Mouse (Mus musculus): ENCODE measurements around the gene Zfp687.
A peak's percentile ranks its signal among the peaks of the same experiment; 100 is the strongest.
"Not testable (repeated sequence)": the region's sequence is repeated elsewhere in the genome, so short reads cannot be mapped to it uniquely, and the experiment has no call there.

Zfp687 gene

DNA sequence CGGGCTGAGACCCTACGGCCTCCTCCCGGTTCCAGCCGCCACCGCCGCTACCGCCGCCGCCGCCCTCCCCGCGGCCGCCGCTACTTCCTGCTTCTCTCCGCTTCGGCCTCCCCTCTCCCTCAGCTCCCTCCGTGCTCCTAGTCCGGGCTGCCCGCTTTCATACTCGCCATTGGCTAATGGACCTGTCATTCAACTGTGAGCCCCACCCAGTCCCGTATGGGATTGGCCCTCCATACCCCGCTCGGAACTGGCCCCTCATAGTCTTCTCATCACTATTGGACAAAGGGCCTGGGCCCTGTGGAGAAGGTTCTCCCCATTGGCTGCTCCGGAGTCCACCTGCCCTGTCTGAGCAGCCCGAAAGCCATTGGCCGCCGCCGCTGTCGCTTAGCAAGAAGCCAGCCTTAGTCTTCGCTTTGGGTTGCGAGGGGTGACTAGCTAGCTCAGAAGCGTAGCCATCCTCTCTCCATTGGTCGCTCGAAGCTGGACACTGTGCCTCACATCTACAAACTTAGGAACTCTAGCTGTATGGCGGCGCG lies at the start of gene Zfp687:
Gene Zfp687 (minus strand): TSS at position 112 of the 536 bp plus-strand sequence.
- peak; percentile 100 for DNase-seq (ENCODE audit: low spot score)

DNA sequence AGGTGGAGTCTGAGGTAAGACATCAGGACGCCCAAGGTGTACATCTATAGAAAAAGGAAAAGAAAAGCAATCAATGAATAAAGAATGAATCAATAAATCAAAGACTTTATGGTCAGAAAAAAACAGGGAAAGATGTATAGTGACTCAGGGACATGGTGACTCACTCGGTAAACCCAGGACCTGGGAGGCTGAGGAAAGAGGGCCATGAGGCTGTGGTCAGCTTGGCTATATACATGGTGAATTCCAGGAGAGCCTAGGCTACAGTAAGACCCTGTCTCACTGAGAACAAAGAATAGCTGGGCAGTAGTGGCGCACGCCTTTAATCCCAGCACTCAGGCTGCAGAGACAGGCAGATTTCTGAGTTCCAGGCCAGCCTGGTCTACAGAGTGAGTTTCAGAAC lies 48.5 kb upstream of the Zfp687 start:
- DNase-seq (ENCODE audit: low spot score) = no peak

DNA sequence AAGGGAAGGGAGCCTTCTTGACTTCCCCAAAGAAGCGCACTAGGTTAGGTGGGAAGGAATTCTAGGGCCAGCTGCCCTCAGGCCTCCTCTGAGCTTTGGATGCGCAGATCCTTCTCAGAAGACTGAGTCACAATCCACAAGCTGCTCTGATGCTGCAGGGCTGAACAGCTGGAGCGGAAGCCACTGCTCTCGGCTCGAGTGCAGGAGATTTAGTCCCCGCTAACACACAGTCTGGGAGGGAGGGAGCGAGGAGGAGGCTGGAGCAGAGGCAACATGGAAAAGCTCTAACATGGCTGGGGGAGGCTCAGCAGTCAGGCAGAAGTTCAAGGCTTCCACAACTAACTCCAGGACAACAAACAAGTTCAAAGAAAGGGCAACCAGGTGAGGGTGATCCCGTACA lies 42.8 kb upstream of the Zfp687 start:
- no peak for DNase-seq (ENCODE audit: low spot score)

DNA sequence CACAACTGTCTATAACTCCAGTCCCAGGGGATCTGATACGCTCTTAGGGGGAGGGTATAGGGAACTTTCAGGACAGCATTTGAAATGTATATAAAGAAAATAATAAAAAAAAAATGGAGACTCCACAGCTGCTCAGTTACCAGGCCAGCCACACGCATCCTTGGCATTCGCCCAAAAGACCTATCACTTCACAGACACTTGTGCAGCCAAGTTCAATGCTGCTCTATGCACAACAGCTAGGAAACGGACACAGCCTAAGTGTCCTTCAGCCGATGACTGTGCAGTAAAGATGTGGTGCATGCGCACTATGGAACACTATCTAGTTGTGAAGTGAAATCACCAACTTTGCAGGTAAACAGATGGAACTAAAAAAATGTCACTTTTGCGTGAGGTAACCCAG lies 41.0 kb upstream of the Zfp687 start:
- no peak for DNase-seq (ENCODE audit: low spot score)

DNA sequence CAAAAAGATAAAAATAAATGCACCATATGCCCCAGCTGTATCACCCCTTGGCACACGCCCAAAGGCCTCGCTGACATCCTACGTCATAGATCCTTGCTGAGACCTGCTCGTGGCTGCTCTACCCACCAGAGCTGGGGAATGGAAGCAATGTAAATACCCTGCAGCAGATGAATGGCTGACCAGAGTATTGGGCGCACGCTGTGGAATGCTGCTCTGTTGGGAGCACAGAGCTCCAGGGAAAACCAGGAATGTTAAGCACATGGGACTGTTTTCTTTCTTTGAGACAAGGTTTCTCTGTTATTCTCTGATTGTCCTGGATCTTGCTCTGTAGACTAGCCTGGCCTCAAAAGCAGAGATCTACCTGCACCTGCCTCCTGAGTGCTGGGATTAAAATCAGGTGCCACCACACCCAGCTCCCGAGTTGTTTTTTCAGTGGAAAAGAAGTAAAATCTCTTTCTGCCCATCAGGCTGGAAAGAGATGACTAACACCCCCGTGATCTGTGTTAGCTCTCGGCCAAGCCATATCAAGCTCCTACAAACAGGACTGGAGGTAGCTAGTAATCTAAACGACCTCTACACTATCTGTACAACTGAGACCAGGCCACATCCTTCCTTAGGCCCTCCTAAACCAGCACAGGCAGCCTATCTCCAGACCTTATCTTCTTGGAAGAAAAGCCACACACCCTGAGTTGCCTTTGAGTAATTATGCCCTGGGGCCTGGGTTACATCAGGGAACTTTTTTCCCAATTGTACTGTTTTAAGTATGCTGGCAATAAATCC lies 39.4 kb upstream of the Zfp687 start:
- no peak for DNase-seq (ENCODE audit: low spot score)

DNA sequence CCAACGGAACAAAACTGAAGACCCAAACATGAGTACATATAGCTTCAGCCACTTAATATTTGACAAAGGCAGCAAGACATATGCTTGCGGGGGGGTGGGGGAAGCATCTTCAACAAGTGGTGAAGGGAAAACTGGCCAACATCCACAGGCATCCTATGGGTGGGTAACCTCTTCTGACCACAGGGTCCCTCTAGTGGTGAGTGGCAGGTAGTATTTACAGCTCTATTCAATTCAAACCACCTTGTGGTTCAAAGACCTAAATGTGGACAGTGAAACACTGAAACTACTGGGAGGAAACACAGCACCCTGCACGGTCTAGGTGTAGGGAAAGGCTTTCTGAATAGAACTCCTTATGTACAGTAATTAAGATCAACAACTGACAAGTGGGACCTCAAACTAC lies 38.5 kb upstream of the Zfp687 start:
- DNase-seq (ENCODE audit: low spot score) = peak; percentile 51

DNA sequence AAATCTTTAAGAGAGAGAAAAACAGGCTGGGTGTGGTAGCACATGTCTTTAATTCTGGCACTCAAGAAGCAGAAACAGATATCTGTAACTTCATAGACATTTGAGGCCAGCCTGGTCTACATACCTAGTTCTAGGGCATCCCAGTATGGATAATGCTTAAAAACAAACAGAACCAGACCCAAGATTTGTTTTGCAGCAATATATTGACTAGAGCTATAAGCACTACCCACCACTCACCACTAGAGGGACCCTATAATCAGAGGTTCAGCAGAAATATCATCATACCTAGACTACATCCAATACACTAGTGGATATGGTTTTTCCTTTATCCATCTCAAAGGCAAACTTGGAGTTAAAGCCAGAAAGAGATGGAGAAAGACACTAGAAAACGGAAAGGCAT lies 37.7 kb upstream of the Zfp687 start:
- peak; percentile 63 for DNase-seq (ENCODE audit: low spot score)

DNA sequence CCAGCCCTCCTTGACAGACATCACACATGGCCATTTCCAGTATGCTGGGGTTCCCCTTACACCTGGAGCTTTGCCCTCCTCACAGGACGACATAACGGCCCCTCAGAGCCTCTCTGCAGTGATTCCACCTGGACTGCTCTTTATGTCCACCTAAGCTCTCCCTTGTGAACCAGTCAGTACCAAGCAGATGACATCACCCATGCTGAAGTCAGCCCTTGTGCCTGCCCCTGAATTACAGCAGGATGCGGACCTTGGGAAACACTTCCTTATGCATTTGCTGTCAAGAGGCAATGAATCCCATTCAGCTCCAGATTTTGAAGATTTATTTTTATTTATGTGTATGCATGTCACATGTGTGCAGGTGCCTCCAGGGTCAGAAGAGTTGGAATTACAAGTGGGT lies 32.7 kb upstream of the Zfp687 start:
- no peak for DNase-seq (ENCODE audit: low spot score)

DNA sequence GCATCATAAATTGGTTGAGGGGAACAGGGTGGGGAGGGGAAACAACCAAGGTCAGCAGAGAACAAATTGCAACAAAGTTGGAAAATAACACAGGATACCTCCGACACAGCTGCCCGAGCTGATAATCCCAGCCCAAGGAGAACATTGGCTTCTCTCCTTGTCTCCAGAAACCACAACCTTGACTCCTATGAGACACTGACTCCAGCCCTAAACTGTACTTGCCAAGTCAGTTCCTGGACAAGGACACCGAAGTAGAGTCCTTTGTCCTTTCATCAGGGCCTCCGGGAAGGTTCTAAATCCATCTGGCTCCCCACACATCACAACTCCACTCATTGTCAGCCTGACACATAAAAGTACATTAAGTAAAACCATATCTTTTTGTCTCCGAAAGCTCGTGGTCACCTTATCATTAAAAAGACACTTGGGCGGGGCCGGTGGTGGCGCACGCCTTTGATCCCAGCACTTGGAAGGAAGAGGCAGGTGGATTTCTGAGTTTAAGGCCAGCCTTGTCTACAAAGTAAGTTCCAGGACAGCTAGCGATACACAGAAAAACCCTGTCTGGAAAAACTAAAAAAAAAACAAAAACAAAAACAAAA lies 31.3 kb upstream of the Zfp687 start:
- no peak for DNase-seq (ENCODE audit: low spot score)

DNA sequence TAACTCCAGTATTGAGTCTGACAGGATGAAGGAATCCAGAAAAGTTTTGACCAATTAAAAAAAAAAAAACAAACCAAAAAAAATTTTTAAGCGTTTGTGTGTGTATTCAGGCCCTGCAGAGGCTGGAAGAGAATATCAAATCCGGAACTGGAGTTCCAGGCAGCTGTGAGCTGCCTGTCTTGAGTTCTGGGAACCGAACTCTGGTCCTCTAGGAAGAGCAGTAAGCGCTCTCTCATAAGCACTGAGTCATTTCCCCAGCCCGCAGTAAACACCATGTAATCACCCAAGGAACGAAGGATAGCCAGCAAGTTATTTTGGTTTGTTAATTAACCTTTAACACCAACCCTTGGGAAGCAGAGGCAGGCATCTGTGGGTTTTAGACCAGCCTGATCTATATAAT lies 28.0 kb upstream of the Zfp687 start:
- no peak for DNase-seq (ENCODE audit: low spot score)

DNA sequence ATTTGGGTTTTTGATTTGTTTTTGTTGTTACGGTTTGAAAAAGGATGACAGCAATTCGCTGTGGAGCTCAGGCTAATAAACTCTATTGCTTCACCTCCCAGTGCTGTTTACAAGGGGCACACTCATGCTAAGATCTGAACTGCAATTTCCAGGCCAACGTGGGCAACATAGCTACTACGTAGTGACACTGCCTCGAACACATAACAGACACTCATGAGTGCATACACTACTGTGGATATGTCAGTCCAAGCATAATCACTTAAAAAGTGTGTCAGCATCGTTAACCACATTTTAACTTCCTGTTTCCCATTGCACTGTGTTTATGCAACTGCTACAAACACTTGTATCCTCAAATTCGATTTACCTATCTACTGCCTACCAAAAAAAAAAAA lies 27.6 kb upstream of the Zfp687 start:
- no peak for DNase-seq (ENCODE audit: low spot score)

DNA sequence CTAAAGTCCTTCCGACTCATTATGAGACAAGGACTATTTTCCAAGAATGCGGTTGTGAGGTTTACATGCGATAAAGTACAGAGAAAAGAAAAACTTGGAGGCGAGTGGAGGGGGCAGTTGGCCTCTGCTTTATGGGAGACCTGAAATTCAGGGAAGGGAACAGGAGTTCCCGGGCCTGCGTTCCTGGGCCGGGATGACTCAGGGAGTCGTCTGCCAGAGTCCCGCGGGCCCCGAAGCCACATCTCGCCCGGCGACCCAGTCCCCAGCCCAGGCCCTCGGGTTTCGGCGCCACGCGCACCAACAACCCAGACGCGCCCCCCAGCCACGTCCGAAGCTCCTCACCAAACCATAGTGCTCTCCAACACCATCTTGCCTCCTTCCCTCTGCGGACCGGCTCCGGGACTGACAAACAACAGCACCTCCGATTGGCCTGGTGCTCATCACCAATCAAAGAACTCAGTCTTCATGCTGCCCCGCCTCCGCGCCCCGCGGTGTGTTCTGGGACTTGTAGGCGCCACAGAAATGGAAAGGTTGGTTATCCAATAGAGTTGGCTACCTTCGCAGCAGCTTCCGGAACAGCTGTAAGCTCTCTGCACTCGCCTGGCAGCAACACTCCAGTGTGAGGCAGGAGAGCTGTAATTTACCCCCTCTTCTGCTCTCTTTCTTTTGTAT lies 27.1 kb upstream of the Zfp687 start, which contains the start of gene Psmd4:
Gene Psmd4 (minus strand): TSS at position 449 of the 672 bp plus-strand sequence.
- DNase-seq (ENCODE audit: low spot score) = peak; percentile 99

DNA sequence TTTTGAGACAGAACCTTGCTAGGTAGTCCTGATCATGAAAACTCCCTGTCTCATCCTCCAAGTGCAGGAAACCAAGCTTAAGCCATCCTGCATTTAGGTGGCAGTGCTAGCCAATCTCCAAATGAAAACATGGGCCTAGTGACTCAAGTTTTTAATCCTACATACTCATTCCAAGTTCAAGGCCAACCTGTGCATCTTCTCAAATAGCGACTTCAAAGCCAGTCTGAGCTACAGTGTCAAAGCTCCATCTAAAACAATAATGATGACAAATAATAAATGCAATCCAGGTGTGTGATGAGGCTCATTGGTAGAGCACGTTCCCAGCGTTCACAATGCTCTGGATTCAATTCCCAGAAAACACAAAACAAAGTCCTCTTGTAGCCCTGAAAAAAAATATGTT lies 26.4 kb upstream of the Zfp687 start:
- no peak for DNase-seq (ENCODE audit: low spot score)

DNA sequence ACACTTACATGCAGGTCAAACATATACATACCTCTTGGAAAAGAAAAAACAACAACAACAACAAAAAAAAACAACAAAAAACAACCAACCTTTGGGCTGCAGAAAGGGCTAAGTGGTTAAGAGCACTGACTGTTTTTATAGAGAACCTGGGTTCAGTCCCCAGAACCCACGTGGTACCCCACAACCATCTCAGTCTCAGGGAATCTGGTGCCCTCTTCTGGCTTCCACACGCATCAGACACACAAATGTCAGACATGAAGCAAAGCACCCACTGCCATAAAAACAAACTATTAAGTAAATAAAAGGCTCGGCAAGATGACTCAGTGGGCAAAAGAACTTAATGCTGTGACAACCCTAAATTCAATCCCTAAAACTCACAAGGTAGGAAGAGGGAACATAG lies 14.7 kb upstream of the Zfp687 start:
- DNase-seq (ENCODE audit: low spot score) = no peak

DNA sequence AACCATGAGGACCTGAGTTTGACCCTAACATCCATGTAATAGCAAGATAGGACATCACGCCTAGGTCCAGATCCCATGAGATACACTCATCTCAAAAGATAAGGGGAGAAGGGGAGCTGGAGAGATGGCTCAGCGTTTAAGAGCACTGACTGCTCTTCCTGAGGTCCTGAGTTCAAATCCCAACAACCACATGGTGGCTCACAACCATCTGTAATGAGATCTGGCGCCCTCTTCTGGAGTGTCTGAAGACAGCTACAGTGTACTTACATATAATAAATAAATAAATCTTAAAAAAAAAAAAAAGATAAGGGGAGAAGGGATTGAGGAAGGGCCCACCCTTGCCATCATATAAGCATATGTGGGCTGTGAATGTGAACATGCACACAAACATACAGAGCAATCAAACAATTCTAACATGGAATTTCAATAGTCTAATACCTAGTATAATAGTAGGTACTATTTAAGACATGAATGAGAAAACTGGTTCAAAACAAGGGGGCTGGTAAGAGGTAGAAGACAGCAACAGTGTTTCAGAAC lies 14.1 kb upstream of the Zfp687 start:
- not testable (repeated sequence) for DNase-seq (ENCODE audit: low spot score)

DNA sequence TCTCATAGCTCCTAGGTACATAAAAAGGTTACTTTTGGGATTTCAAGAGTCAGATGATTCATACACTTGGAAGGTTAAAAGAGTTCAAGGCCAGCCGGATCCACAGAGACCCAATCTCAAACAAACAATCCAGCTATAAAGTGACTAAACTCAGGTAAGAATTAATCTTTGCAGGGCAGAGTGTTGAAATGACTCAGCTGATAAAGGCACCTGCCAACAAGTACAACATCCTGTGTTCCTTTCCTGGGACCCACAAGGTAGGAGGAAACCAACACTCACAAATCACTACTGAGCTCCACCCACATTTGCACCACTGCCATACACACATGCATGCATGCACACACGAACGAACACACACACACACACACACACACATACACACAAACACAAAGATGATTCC lies 13.4 kb upstream of the Zfp687 start:
- peak; percentile 14 for DNase-seq (ENCODE audit: low spot score)

DNA sequence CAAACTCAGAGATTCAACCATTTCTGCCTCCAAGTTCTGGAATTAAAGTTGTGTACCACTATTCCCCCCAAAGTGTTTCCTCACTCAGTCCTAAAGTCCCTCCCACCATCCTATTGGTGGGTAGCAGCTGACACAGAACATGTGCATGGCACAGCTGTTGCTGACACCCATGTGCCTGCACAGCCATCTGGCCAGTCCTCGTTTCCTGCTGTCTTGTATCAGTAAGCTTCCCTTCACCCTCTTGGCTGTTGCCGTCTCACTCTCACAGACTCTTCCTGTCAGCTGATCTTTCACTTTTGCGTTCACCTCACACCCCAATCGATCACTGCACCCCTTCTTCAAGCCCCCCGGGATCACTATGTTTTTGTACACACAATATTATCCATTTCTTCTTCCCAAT lies 12.5 kb upstream of the Zfp687 start:
- DNase-seq (ENCODE audit: low spot score) = peak; percentile 9

DNA sequence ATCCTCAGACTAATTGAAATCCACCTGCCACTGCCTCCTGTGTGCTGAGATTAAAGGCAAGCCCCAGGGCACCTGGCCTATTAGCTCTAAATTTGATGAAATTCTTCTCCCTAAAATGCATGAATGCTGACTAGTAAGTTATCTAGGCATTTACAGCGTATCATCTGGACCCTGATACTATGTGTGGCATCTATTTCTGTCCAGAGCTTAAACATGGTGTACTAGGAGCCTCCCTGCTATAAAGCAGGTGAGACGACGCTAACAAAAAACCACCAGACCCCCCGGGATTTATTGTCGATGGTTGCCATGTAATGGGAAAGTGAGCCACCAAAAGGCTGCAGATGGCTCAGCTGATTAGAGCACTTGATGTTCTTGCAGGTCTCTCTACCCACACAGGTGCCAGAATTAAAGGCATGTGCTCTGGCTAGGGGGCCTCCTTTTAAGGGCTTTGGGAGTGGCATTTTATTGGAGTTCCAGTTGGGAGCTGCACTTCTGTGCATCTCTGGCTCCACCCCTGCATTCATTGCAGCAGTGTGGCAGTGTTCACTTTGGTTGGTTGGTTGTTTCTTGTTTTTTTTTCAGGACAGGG lies 11.9 kb upstream of the Zfp687 start:
- DNase-seq (ENCODE audit: low spot score) = no peak

DNA sequence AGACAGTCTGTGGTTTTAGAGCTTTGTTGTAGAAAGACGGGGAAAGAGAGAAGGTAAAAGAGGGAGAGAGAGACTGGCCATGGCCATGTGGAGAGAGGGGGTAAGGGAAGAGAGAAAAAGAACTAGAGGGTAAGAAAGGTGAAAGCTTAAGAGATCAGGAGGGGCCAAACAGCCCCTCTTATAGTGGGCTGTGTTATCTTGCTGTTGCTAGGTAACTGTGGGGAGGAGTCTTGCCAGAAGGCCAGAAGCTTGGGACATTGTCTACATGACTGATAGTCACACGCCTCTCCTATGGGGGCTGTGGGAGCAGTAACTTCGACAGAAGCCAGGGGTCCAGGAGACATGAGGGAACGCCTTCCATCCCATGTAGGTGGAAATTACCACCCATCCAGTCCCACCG lies 10.0 kb upstream of the Zfp687 start:
- no peak for DNase-seq (ENCODE audit: low spot score)

DNA sequence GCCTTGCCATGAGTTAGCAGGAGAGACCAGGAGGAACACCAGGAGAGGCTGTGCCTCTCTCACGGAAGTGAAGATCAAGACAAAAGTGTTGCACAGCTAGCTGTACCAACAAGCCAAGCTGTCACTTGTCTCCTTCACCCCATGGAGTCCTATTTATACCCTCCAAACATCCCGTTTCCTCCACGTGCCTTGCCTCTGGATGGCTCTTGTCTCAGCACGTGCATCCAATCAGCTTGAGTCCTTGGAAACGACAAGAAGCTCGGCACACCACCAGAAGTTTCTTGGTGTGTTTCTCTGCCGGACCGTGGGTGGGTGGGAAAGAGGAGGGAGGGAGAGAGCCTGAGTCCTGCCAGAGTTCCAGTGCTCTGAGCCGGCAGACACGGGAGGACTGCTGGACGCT lies 9.3 kb upstream of the Zfp687 start:
- peak; percentile 74 for DNase-seq (ENCODE audit: low spot score)

DNA sequence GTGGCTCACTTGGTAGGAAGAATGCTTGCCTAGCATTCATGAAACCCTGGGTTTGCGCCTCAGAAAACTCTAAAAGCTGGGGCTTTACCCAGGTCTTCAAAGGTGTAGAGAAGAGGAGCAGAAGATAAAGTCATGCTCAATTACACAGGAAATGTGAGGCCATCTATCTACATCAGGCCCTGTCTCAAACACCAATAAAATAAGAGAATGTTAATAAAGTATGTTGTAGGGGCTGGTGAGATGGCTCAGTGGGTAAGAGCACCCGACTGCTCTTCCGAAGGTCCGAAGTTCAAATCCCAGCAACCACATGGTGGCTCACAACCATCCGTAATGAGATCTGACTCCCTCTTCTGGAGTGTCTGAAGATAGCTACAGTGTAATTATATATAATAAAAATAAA lies 5.7 kb upstream of the Zfp687 start:
- not testable (repeated sequence) for DNase-seq (ENCODE audit: low spot score)

DNA sequence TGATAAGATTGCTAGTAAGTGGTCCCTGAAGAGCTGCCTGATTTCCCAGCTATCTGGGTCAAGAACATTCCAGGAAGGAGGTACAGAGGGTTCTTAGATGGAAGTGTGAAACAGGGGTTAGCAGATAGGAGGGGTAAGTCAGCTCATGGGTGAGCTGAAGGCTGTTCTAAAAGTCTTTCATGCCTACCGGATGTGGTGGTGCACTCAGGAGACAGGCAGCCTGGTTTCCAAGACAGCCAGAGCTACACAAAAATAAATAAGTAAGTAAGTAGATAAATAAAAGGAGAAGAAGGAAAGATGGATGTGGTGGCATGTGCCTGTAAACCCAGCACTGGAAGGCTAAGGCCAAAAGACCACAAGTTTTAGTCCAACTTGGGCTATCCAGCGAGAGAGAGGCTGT lies 3.5 kb upstream of the Zfp687 start:
- peak; percentile 7 for DNase-seq (ENCODE audit: low spot score)

Data from lung, postnatal 25 days (tissue).